Mouse (Mus musculus) lung, postnatal 4 days (tissue): ENCODE results near the gene Rbbp5.

Experiments used
- DNase-seq, 2 experiments: peaks; one replicate each; pipeline ENCODE4 v3.0.0; 2021

Rbbp5 gene

GRCm38 (mm10) chr1:132541824-132542599 lies 64.8 kb downstream of the Rbbp5 start:
- DNase-seq: peak in 1 of 2 experiments; percentile 17

- DNase-seq: peak in 1 of 2 experiments; percentile 20
Observed at GRCm38 (mm10) chr1:132542762-132543306, 65.7 kb downstream of the Rbbp5 start, which contains the start of gene Cntn2. Cntn2 (minus strand) TSS chr1:132543256.

- peak in 1 of 2 experiments; percentile 18 for DNase-seq
Observed at GRCm38 (mm10) chr1:132543789-132544188, 66.6 kb downstream of the Rbbp5 start.
